Mouse (Mus musculus): ENCODE data around the gene Speer4f2. TPM values are rescaled to one million over a fixed set of nuclear protein-coding genes. Genes with fewer than 3 reads are reported as not detected.

Speer4f2 gene
- total RNA-seq, 2 experiments from 2014 or later = not detected

Other genes starting within 250 kb of the Speer4f2 start
- not detected for gene Speer4f1, start 102.9 kb downstream of the Speer4f2 start, total RNA-seq (2021)
- 10 to 100 TPM; 24.6 TPM for gene Sema3c, start 201.1 kb downstream of the Speer4f2 start, total RNA-seq (2021)

All from left cerebral cortex, postnatal 4 days (tissue).